Mouse (Mus musculus) T-helper 1 cell (primary cell): ENCODE measurements at regions not wholly inside any gene's neighbourhood (a gene's known extent, or its start where the extent isn't known, plus 50 kb on each side); places are given as distances from the start of the nearest gene placed in this dataset.

Experiments
- in situ Hi-C: fragments of 300-600 bp; cut with MboI, MseI; formaldehyde crosslinking; loops from one replicate; pipeline ENCODE4 v1.15.1; 2025; ENCODE audit warnings: high pct_unique_total_duplicates

GRCm38 (mm10) chr14:46292398-46292797, 86.8 kb upstream of the Gm15217 start:
- in situ Hi-C loops: no loop called here

GRCm38 (mm10) chr14:46296275-46296674, 82.9 kb upstream of the Gm15217 start:
- in situ Hi-C loops: no loop called here

- in situ Hi-C loops: no loop called here
These were observed 78.7 kb upstream of the Gm15217 start for GRCm38 (mm10) chr14:46300546-46300945.

- in situ Hi-C loops: no loop called here
These were observed 76.6 kb upstream of the Gm15217 start for GRCm38 (mm10) chr14:46302601-46303000.

GRCm38 (mm10) chr14:46305267-46305666, 73.9 kb upstream of the Gm15217 start:
- in situ Hi-C loops: no loop called here

- in situ Hi-C loops: no loop called here
These were observed 66.2 kb upstream of the Gm15217 start for GRCm38 (mm10) chr14:46313064-46313463.

GRCm38 (mm10) chr14:46316521-46316920, 62.7 kb upstream of the Gm15217 start:
- in situ Hi-C loops: no loop called here

- in situ Hi-C loops: no loop called here
These were observed 61.7 kb upstream of the Gm15217 start for GRCm38 (mm10) chr14:46317406-46318045.

- in situ Hi-C loops: no loop called here
These were observed 51.1 kb upstream of the Gm15217 start for GRCm38 (mm10) chr14:46328064-46328463.
